Comparison of ENCODE assay signal across 14 mouse cellular contexts in genomic region chr3:55963032-55963431, GRCm38 (mm10).
A peak's percentile ranks its signal among the peaks of the same experiment; 100 is the strongest.
DNase-seq lines count a peak whose midpoint lies in the region; ATAC-seq and TF ChIP-seq lines count a peak whose summit lies in the region.
"Had no signal": no experiment of that assay in that cellular context is flagged by ENCODE, and none has a peak within 500 bp of the region (broad histone marks: within the 10 kb centered on the region; RNA-seq: fewer than 3 reads in every experiment).

No protein-coding gene starts in this region.

- H3K9me3 ChIP-seq in forebrain, embryonic 13.5 days (replicated peaks) = no peaks in the 10 kb centered on the region
- no peaks in the 10 kb centered on the region for H3K9me3 ChIP-seq in forebrain, embryonic 15.5 days
- H3K9me3 ChIP-seq in hindbrain, embryonic 15.5 days = no peaks in the 10 kb centered on the region
- no peaks in the 10 kb centered on the region for H3K9me3 ChIP-seq in midbrain, embryonic 16.5 days (replicated peaks; ENCODE audit: control insufficient read depth, low read length, poor library complexity, severe bottlenecking)
- H3K9me3 ChIP-seq: megakaryocyte, embryonic 14.5 days had no signal

- H3K36me3 ChIP-seq in forebrain, embryonic 13.5 days (ENCODE audit: poor library complexity, severe bottlenecking) = peaks cover 11% of the 10 kb centered on the region
- H3K36me3 ChIP-seq in forebrain, embryonic 15.5 days = peaks cover 16% of the 10 kb centered on the region
- H3K36me3 ChIP-seq in hindbrain, embryonic 15.5 days = peaks cover 8% of the 10 kb centered on the region
- peaks cover 6% of the 10 kb centered on the region for H3K36me3 ChIP-seq in midbrain, embryonic 16.5 days (ENCODE audit: control insufficient read depth, insufficient read depth, low read length)
- H3K36me3 ChIP-seq in thymus, adult 2 months (ENCODE audit: control insufficient read depth, insufficient read depth, low read length) = no peaks in the 10 kb centered on the region

- no peak overlapping the region for H3K4me2 ChIP-seq in forebrain, embryonic 13.5 days
- H3K4me2 ChIP-seq in forebrain, embryonic 15.5 days (replicated peaks) = no peak overlapping the region
- no peak overlapping the region for H3K4me2 ChIP-seq in hindbrain, embryonic 15.5 days
- no peak overlapping the region for H3K4me2 ChIP-seq in midbrain, embryonic 16.5 days (ENCODE audit: low read length)
- H3K4me2 ChIP-seq: heart, embryonic 11.5 days had no signal

- H3K4me1 ChIP-seq in forebrain, embryonic 13.5 days = peaks cover 7% of the 10 kb centered on the region
- H3K4me1 ChIP-seq in forebrain, embryonic 15.5 days = peaks cover 9% of the 10 kb centered on the region
- no peaks in the 10 kb centered on the region; the same call in 1 of the 2 replicates for H3K4me1 ChIP-seq in hindbrain, embryonic 15.5 days (replicated peaks)
- H3K4me1 ChIP-seq in midbrain, embryonic 16.5 days (ENCODE audit: control insufficient read depth, insufficient read depth, low read length) = peaks cover 8% of the 10 kb centered on the region
- H3K4me1 ChIP-seq in thymus, adult 2 months (replicated peaks; ENCODE audit: control insufficient read depth, insufficient read depth, low read length) = no peaks in the 10 kb centered on the region
- H3K4me1 ChIP-seq: megakaryocyte, embryonic 14.5 days had no signal

- peak; percentile 46 to 55 for DNase-seq in cerebellum, postnatal 10 days
- no peak for DNase-seq in adrenal gland, postnatal 25 days
- DNase-seq in ovary, postnatal 10 days (ENCODE audit: low spot score) = no peak
- DNase-seq in thymus, adult 2 months = no peak
- DNase-seq: gastrocnemius, postnatal 14 days; kidney, postnatal 10 days had no signal

- TF ChIP-seq CTCF in thymus, adult 2 months (IDR thresholded peaks at IDR 0.05; ENCODE audit: borderline replicate concordance, control insufficient read depth, extremely low read depth, insufficient read depth, low read length, poor library complexity) = no peak

- no peak overlapping the region for H3K9ac ChIP-seq in forebrain, embryonic 13.5 days
- no peak overlapping the region for H3K9ac ChIP-seq in forebrain, embryonic 15.5 days (replicated peaks)
- no peak overlapping the region for H3K9ac ChIP-seq in hindbrain, embryonic 15.5 days
- no peak overlapping the region for H3K9ac ChIP-seq in midbrain, embryonic 16.5 days (ENCODE audit: low read depth, low read length)

- 89% methylated on average over 8 of the region's 8 CpGs for WGBS in forebrain, embryonic 13.5 days
- 90% methylated on average over 8 of the region's 8 CpGs for WGBS in forebrain, embryonic 15.5 days
- WGBS in hindbrain, embryonic 15.5 days = 84% methylated on average over 8 of the region's 8 CpGs
- 44% methylated on average over 8 of the region's 8 CpGs for WGBS in midbrain, embryonic 16.5 days
- 93% methylated on average over 8 of the region's 8 CpGs for WGBS in thymus, adult 2 months

- no peak overlapping the region for H3K27ac ChIP-seq in forebrain, embryonic 13.5 days
- no peak overlapping the region for H3K27ac ChIP-seq in forebrain, embryonic 15.5 days (replicated peaks)
- no peak overlapping the region for H3K27ac ChIP-seq in hindbrain, embryonic 15.5 days (replicated peaks)
- H3K27ac ChIP-seq in midbrain, embryonic 16.5 days (ENCODE audit: low read length) = no peak overlapping the region
- no peak overlapping the region for H3K27ac ChIP-seq in thymus, adult 2 months (ENCODE audit: control insufficient read depth, insufficient read depth, low read length)

- no peak overlapping the region for H3K4me3 ChIP-seq in forebrain, embryonic 13.5 days
- no peak overlapping the region for H3K4me3 ChIP-seq in forebrain, embryonic 15.5 days
- no peak overlapping the region for H3K4me3 ChIP-seq in hindbrain, embryonic 15.5 days
- H3K4me3 ChIP-seq in midbrain, embryonic 16.5 days (ENCODE audit: low read depth, low read length) = no peak overlapping the region
- no peak overlapping the region for H3K4me3 ChIP-seq in thymus, adult 2 months (ENCODE audit: control insufficient read depth, insufficient read depth, low read length)
- H3K4me3 ChIP-seq: megakaryocyte, embryonic 14.5 days had no signal

- ATAC-seq in forebrain, embryonic 13.5 days = peak; percentile 27; the same call in 1 of the 2 replicates
- no peak for ATAC-seq in forebrain, embryonic 15.5 days (replicated peaks)
- ATAC-seq in hindbrain, embryonic 15.5 days (ENCODE audit: low FRiP score, low read depth) = peak; percentile 76; the same call in 1 of the 2 replicates
- ATAC-seq in midbrain, embryonic 16.5 days = peak; percentile 68; the same call in 1 of the 2 replicates
- ATAC-seq: intestine, embryonic 16.5 days; Patski had no signal

- H3K27me3 ChIP-seq in forebrain, embryonic 13.5 days = no peaks in the 10 kb centered on the region
- no peaks in the 10 kb centered on the region for H3K27me3 ChIP-seq in forebrain, embryonic 15.5 days
- H3K27me3 ChIP-seq in hindbrain, embryonic 15.5 days = no peaks in the 10 kb centered on the region
- H3K27me3 ChIP-seq in midbrain, embryonic 16.5 days (ENCODE audit: control insufficient read depth, insufficient read depth, low read depth, low read length) = no peaks in the 10 kb centered on the region
- H3K27me3 ChIP-seq in thymus, adult 2 months (ENCODE audit: control insufficient read depth, insufficient read depth, low read length) = no peaks in the 10 kb centered on the region
- H3K27me3 ChIP-seq: megakaryocyte, embryonic 14.5 days; Patski had no signal

- no peak for TF ChIP-seq POLR2A in thymus, adult 2 months (IDR thresholded peaks at IDR 0.05; ENCODE audit: control insufficient read depth, extremely low read depth, insufficient read depth, low read length, poor library complexity)

Comparison
In these comparisons a context has a peak if more than half of its experiments do, and no peak if none do; other contexts are left out.
1. DNase-seq: peak in cerebellum, postnatal 10 days (2 of 2); none in adrenal gland, postnatal 25 days (single experiment), ovary, postnatal 10 days (single experiment) and thymus, adult 2 months (single experiment).